Mouse (Mus musculus): ENCODE results near the gene Cenpn. TPM values are rescaled to one million over a fixed set of nuclear protein-coding genes. Genes with fewer than 3 reads are reported as not detected.

Cenpn gene
- polyA plus RNA-seq, 1 experiment from 2014 or later: 28.8 TPM

DNA sequence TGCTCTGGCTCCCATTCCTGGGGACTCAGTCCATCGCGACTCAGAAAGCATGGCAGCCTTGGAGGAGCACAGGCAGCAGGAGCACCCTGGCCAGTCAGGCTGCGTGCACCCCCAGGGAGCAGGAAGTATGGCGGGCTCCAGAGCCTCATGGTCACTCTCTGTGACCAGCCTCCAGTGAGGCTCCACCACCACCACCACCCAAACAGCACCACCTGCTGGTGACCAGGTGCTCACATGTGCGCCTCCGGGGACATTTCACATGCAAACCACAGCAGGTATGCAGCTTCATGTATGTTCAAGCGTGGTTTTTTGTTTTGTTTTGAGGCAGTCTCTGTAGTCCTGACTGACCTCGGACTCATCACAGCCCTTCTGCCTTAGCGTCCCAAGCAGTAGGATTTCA, 6.3 kb downstream of the Cenpn start:
- Histone ChIP-seq H3K36me3 (ENCODE audit: control insufficient read depth, insufficient read depth) (peaks cover 31% of the 10 kb centered on the region), H3K4me3 (ENCODE audit: low read length) (no peak overlapping the region), H3K27me3 (ENCODE audit: control insufficient read depth, insufficient read depth, low read length) (no peaks in the 10 kb centered on the region), H3K9me3 (replicated peaks; ENCODE audit: control insufficient read depth, low read length) (no peaks in the 10 kb centered on the region), H3K4me2 (ENCODE audit: low read depth, low read length) (no peak overlapping the region), H3K27ac (ENCODE audit: low read length) (no peak overlapping the region), H3K9ac (ENCODE audit: low read length) (no peak overlapping the region), H3K4me1 (ENCODE audit: control insufficient read depth, insufficient read depth, low read length) (no peaks in the 10 kb centered on the region; the same call in 1 of the 2 replicates)
- 84% methylated on average over 9 of the region's 9 CpGs for WGBS
- ATAC-seq (replicated peaks; ENCODE audit: extremely low read depth, insufficient read depth, low FRiP score): no peak

DNA sequence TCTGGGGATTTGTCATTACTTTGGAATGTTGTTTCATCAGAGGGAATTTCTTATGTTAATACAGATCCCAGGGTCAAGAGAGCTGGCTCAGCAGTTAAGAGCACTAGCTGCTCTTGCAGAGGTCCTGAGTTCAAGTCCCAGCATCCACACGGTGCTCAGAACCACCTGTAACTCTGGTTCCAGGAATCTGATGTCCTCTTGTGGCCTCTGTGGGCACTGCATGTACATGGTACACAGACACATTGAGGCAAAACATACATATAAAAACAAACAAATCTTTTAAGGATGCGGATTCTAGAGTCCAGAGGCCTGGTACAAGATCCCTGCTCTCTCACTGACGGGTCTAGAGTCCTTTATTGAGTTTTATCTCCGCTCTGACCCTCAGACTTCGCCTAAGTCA, 7.1 kb downstream of the Cenpn start:
- no peaks in the 10 kb centered on the region for H3K9me3 ChIP-seq (replicated peaks; ENCODE audit: control insufficient read depth, low read length)
- H3K27me3 ChIP-seq (ENCODE audit: control insufficient read depth, insufficient read depth, low read length): no peaks in the 10 kb centered on the region
- no peak overlapping the region for H3K9ac ChIP-seq (ENCODE audit: low read length)
- no peak overlapping the region for H3K4me3 ChIP-seq (ENCODE audit: low read length)
- H3K4me2 ChIP-seq (ENCODE audit: low read depth, low read length): no peak overlapping the region
- H3K36me3 ChIP-seq (ENCODE audit: control insufficient read depth, insufficient read depth): peaks cover 31% of the 10 kb centered on the region
- WGBS: 88% methylated on average over 5 of the region's 5 CpGs
- H3K4me1 ChIP-seq (ENCODE audit: control insufficient read depth, insufficient read depth, low read length): no peaks in the 10 kb centered on the region
- H3K27ac ChIP-seq (ENCODE audit: low read length): no peak overlapping the region
- ATAC-seq (replicated peaks; ENCODE audit: extremely low read depth, insufficient read depth, low FRiP score): no peak

DNA sequence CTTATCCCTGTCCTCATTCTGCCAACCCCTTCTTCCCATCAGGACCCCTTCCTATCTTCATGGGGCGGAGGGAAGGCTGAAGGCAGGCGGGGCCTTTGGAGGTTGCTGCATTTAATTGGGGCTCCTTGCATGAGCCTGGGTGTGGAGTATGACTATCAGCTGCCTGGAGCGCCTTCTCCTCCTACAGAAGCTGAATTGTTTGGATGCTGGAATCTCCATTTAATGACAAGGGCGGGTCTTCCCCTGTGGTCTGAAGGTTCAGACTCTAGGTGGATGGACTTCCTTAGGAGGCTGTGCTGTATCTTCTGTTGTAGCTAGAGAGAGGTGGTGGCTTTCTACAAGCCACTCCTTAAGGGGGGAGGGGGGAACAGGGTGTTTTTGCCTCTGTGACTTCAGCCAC, 13.4 kb downstream of the Cenpn start:
- Histone ChIP-seq H3K4me1 (ENCODE audit: control insufficient read depth, insufficient read depth, low read length) (no peaks in the 10 kb centered on the region), H3K9me3 (replicated peaks; ENCODE audit: control insufficient read depth, low read length) (no peaks in the 10 kb centered on the region), H3K27me3 (ENCODE audit: control insufficient read depth, insufficient read depth, low read length) (no peaks in the 10 kb centered on the region), H3K4me3 (ENCODE audit: low read length) (no peak overlapping the region), H3K36me3 (ENCODE audit: control insufficient read depth, insufficient read depth) (peaks cover 23% of the 10 kb centered on the region), H3K9ac (ENCODE audit: low read length) (no peak overlapping the region), H3K4me2 (ENCODE audit: low read depth, low read length) (no peak overlapping the region), H3K27ac (ENCODE audit: low read length) (no peak overlapping the region)
- WGBS: 89% methylated on average over 4 of the region's 4 CpGs
- ATAC-seq (replicated peaks; ENCODE audit: extremely low read depth, insufficient read depth, low FRiP score): no peak

DNA sequence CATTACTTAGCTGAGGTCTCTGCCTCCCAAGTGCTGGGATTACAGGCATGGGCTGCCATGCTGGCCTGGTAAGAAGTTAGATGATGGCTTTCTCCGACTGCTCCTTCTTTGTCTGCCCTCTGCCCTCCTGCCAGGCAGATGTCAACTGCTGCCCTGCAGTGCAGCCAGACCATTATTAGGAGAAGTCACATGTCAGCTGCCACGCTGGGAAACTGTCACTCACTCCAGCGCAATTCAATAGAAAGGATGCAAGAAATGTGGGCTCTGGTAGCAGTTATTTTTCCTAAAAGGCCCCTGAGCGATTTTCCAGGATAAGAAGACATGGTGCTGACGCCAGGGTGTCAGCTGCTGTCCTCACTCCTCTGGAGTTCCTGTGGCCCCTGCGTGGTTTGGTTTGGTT, 14.0 kb downstream of the Cenpn start:
- H3K36me3 ChIP-seq (ENCODE audit: control insufficient read depth, insufficient read depth): peaks cover 23% of the 10 kb centered on the region
- no peak overlapping the region for H3K4me2 ChIP-seq (ENCODE audit: low read depth, low read length)
- H3K4me3 ChIP-seq (ENCODE audit: low read length): no peak overlapping the region
- H3K27ac ChIP-seq (ENCODE audit: low read length): no peak overlapping the region
- WGBS: 79% methylated on average over 6 of the region's 6 CpGs
- H3K9me3 ChIP-seq (replicated peaks; ENCODE audit: control insufficient read depth, low read length): no peaks in the 10 kb centered on the region
- no peaks in the 10 kb centered on the region for H3K4me1 ChIP-seq (ENCODE audit: control insufficient read depth, insufficient read depth, low read length)
- ATAC-seq (replicated peaks; ENCODE audit: extremely low read depth, insufficient read depth, low FRiP score): no peak
- H3K9ac ChIP-seq (ENCODE audit: low read length): no peak overlapping the region
- no peaks in the 10 kb centered on the region for H3K27me3 ChIP-seq (ENCODE audit: control insufficient read depth, insufficient read depth, low read length)

- ATAC-seq (replicated peaks; ENCODE audit: extremely low read depth, insufficient read depth, low FRiP score): no peak
- Histone ChIP-seq H3K9ac (ENCODE audit: low read length) (no peak overlapping the region), H3K27ac (ENCODE audit: low read length) (no peak overlapping the region), H3K4me3 (ENCODE audit: low read length) (no peak overlapping the region), H3K9me3 (replicated peaks; ENCODE audit: control insufficient read depth, low read length) (no peaks in the 10 kb centered on the region), H3K4me2 (ENCODE audit: low read depth, low read length) (peak overlapping the region; percentile 42; the same call in 1 of the 2 replicates), H3K4me1 (ENCODE audit: control insufficient read depth, insufficient read depth, low read length) (peaks cover 31% of the 10 kb centered on the region), H3K36me3 (ENCODE audit: control insufficient read depth, insufficient read depth) (peaks cover 8% of the 10 kb centered on the region), H3K27me3 (ENCODE audit: control insufficient read depth, insufficient read depth, low read length) (no peaks in the 10 kb centered on the region)
- 65% methylated on average over 12 of the region's 12 CpGs for WGBS
These were observed 20.9 kb downstream of the Cenpn start for GRCm38 (mm10) chr8:116942284-116943058.

DNA sequence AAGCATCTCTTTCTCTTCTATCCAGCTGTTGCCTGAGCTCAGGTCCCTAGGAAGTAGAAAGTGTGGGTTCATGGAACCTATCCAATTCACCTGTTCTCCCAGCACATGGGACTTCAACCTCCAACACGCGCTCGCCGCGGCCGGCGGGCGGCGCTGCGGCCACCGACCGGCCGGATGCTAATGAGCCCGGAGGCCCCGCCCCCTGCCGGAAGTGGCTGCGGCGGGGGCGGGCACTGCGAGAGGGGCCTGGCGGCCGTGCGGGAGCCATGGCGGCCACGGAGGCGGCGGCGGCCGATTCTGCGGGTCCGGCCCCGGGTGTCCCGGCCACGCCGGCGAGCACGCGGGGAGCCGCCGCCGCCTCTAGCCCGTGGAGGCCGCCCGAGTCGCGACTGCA, 21.6 kb downstream of the Cenpn start, which contains the start of gene Atmin:
TSS of gene Atmin (plus strand) at position 233 of the 394 bp plus-strand sequence.
- H3K9me3 ChIP-seq (replicated peaks; ENCODE audit: control insufficient read depth, low read length): no peaks in the 10 kb centered on the region
- no peaks in the 10 kb centered on the region for H3K27me3 ChIP-seq (ENCODE audit: control insufficient read depth, insufficient read depth, low read length)
- peak within 1 kb of the TSS; percentile 69 for H3K4me2 ChIP-seq (ENCODE audit: low read depth, low read length)
- peaks cover 38% of the 10 kb centered on the region for H3K4me1 ChIP-seq (ENCODE audit: control insufficient read depth, insufficient read depth, low read length)
- H3K4me3 ChIP-seq (ENCODE audit: low read length): peak within 1 kb of the TSS; percentile 82
- ATAC-seq (replicated peaks; ENCODE audit: extremely low read depth, insufficient read depth, low FRiP score): peak; percentile 66
- H3K27ac ChIP-seq (ENCODE audit: low read length): peak within 1 kb of the TSS; percentile 42
- peaks cover 2% of the 10 kb centered on the region for H3K36me3 ChIP-seq (ENCODE audit: control insufficient read depth, insufficient read depth)
- H3K9ac ChIP-seq (ENCODE audit: low read length): peak within 1 kb of the TSS; percentile 86
- under 1% methylated on average over 46 of the region's 46 CpGs for WGBS

DNA sequence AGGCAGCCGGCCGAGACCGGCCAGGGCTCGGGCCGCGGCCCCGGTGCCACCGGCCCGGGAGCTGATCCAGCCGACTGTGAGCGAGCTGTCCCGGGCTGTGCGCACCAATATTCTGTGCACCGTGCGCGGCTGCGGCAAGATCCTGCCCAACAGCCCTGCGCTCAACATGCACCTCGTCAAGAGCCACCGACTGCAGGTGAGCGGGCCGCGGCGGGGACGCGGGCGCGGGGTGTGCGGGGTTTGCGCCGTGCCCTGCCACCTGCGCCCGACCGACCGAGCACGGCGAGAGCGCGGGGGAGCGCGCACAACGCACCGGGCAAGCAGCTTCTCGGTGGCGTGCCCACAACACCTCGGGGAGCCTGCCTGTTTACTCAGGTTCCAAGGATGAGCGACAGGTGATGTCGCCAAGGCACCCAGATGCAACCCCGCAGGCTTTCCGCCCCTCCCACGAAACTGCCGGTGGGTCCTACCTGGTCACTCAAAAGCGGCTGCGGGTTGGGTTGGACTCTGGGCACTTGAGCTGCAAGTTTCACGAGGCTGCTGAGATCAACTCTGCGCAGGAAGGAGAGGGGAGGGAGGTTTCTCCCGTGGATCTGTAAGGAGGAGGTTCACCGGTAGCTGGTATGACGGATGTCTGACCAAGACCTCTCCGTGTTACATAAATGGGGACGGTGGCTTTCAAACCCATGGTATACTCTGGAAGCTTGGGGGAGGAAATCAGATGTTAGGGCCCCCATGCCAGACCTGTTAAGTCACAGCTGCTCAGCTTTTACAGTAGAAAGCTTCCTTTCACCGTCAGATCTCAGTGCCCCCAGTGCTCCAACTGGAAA, 22.2 kb downstream of the Cenpn start:
- Histone ChIP-seq H3K4me1 (ENCODE audit: control insufficient read depth, insufficient read depth, low read length) (peaks cover 40% of the 10 kb centered on the region), H3K27ac (ENCODE audit: low read length) (peak overlapping the region; percentile 42), H3K9ac (ENCODE audit: low read length) (peak overlapping the region; percentile 86), H3K27me3 (ENCODE audit: control insufficient read depth, insufficient read depth, low read length) (no peaks in the 10 kb centered on the region), H3K4me3 (ENCODE audit: low read length) (peak overlapping the region; percentile 82), H3K36me3 (ENCODE audit: control insufficient read depth, insufficient read depth) (no peaks in the 10 kb centered on the region), H3K4me2 (ENCODE audit: low read depth, low read length) (peak overlapping the region; percentile 69), H3K9me3 (replicated peaks; ENCODE audit: control insufficient read depth, low read length) (no peaks in the 10 kb centered on the region)
- under 1% methylated on average over 62 of the region's 62 CpGs for WGBS
- peak; percentile 30; the same call in 1 of the 2 replicates for ATAC-seq (replicated peaks; ENCODE audit: extremely low read depth, insufficient read depth, low FRiP score)

- H3K4me1 ChIP-seq (ENCODE audit: control insufficient read depth, insufficient read depth, low read length): peaks cover 40% of the 10 kb centered on the region
These were observed 22.8 kb downstream of the Cenpn start for GRCm38 (mm10) chr8:116944385-116944696.

More at GRCm38 (mm10) chr8:116944385-116944696, 22.8 kb downstream of the Cenpn start:
- H3K4me2 ChIP-seq (ENCODE audit: low read depth, low read length): peak overlapping the region; percentile 69
- H3K27ac ChIP-seq (ENCODE audit: low read length): no peak overlapping the region
- 14% methylated on average over 4 of the region's 4 CpGs for WGBS
- H3K4me3 ChIP-seq (ENCODE audit: low read length): peak overlapping the region; percentile 82
- ATAC-seq (replicated peaks; ENCODE audit: extremely low read depth, insufficient read depth, low FRiP score): no peak
- H3K9me3 ChIP-seq (replicated peaks; ENCODE audit: control insufficient read depth, low read length): no peaks in the 10 kb centered on the region
- H3K27me3 ChIP-seq (ENCODE audit: control insufficient read depth, insufficient read depth, low read length): no peaks in the 10 kb centered on the region
- H3K9ac ChIP-seq (ENCODE audit: low read length): peak overlapping the region; percentile 86
- H3K36me3 ChIP-seq (ENCODE audit: control insufficient read depth, insufficient read depth): no peaks in the 10 kb centered on the region
